Mouse (Mus musculus): ENCODE data around the gene Vash1. TPM values are rescaled to one million over a fixed set of nuclear protein-coding genes. Genes with fewer than 3 reads are reported as not detected.

The Vash1 gene
- polyA plus RNA-seq, 1 experiment from 2014 or later: 28.2 TPM

DNA sequence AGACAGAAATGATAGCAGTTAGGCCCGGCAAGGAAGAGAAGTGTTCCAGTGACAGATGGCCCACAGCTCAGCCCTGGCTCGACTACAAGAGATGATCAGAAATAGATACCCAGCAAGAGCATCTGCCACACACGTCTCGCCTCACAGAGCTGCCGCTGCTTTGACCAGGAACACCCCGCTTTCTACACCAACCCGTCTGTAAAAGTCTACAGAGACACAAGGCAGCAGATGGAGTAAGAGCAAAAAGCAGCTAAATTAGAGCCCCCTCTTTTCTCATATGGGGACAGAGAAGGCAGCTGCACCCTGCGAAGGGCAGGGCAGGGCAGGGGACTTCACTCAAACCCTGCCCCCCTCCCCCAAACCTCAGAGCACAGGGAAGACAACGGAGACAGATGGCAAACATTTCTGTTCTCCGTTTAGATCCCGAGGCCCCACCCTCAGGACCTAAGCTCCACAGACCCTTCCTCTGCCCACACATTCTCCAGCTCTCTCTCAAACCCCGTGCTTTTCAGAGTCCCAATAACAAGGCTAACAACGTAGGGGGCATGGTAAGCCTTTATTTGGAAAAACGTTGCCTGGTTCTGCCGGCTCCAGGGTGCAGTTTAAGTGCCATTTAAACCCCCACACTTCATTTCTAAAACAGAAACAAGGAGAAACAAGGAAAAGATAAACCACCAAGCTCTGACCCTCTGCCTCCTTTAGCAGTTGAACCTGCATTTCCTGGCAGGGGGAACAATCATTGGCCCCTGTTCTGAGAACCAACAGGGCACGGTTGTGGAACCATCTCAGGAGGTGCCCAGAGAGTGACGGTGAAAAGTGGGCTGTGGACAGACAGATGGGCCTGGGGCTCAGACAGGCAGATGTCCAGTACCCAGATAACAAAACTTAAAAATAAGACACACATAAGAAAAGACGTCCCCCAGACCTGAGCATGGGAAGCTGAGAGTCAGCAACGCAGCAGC is 21.7 kb downstream of the Vash1 start:
- H3K4me1 ChIP-seq: peaks cover 23% of the 10 kb centered on the region
- 26% methylated on average over 19 of the region's 19 CpGs for WGBS
- peak overlapping the region; percentile 69 for H3K27ac ChIP-seq (replicated peaks)
- no peak for ATAC-seq (ENCODE audit: low FRiP score)
- no peak overlapping the region for H3K4me2 ChIP-seq
- H3K9me3 ChIP-seq (replicated peaks): no peaks in the 10 kb centered on the region
- no peak overlapping the region for H3K9ac ChIP-seq (replicated peaks)
- H3K27me3 ChIP-seq (replicated peaks): no peaks in the 10 kb centered on the region
- H3K4me3 ChIP-seq (replicated peaks): no peak overlapping the region
- H3K36me3 ChIP-seq: peaks cover 26% of the 10 kb centered on the region

DNA sequence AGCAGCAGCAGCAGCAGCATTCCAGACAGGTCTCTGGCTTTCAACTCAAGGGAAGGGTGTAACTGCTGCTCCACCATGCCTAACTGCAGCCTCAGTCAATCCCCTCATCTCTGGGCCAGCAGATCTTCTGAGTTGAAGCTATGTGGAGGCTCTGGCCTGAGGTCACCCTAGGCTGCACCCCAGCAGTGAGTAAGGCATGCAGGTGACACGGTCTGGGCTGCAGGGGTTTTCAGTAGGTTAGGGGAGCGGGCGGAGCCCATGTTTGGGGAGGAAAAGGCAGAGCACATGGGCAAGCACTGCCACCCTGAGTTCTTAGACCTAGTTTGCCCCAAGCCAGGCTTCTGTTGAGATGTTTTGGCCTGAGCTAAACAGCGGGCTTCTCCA is 22.4 kb downstream of the Vash1 start:
- Histone ChIP-seq H3K9me3 (replicated peaks) (no peaks in the 10 kb centered on the region), H3K27me3 (replicated peaks) (no peaks in the 10 kb centered on the region)
- WGBS: 78% methylated on average over 4 of the region's 4 CpGs

DNA sequence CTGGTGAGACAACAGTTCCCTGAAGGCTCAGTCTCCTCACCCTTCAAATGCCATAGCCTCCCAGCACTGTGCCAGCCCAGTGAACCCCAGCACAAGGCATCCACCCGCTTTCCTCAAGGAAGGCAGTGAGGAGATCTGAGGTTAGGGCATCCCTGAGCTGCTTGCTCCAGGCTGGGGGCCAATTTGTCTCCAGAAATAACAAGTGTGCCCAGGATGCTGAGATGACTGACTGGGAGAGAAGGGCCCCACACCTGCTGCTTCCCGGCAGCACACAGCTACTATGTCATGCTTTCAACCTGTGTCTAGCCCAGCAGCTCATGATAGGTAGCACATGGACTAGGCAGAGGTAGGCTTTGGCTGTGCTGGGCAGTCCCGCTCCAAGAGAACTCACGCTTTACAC is 23.0 kb downstream of the Vash1 start:
- ATAC-seq (ENCODE audit: low FRiP score): no peak
- WGBS: 94% methylated on average over 4 of the region's 4 CpGs
- Histone ChIP-seq H3K36me3 (peaks cover 17% of the 10 kb centered on the region), H3K27me3 (replicated peaks) (no peaks in the 10 kb centered on the region), H3K4me2 (no peak overlapping the region), H3K9ac (replicated peaks) (no peak overlapping the region), H3K4me3 (replicated peaks) (no peak overlapping the region), H3K9me3 (replicated peaks) (no peaks in the 10 kb centered on the region), H3K27ac (replicated peaks) (0 out of 2 replicates have a peak overlapping the region, but pooled peaks have one; percentile 69), H3K4me1 (peaks cover 23% of the 10 kb centered on the region)

More for the DNA sequence above, 22.4 kb downstream of the Vash1 start:
- Histone ChIP-seq H3K9ac (replicated peaks) (no peak overlapping the region), H3K4me3 (replicated peaks) (no peak overlapping the region), H3K4me2 (no peak overlapping the region), H3K36me3 (peaks cover 22% of the 10 kb centered on the region), H3K27ac (replicated peaks) (peak overlapping the region; percentile 69), H3K4me1 (peaks cover 23% of the 10 kb centered on the region)
- no peak for ATAC-seq (ENCODE audit: low FRiP score)

DNA sequence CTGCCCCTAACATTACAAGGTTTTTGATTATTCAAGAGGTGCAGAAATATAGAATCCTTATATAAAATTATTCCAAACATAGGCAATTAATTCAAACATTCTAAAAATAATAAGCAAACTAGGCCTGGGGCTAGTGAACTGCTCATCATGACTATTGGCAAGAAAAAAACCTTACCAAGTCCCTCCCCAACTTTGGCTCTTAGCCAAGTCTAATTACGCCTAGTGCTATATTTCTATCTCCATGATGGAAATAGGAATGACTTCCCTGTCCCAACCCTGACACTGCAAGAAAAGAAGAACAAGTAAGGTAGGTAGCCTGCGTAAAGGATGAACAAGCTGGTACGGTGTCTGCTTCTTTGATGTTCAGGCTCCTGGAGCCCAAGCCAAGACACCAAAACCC is 24.2 kb downstream of the Vash1 start:
- Histone ChIP-seq H3K4me1 (peaks cover 23% of the 10 kb centered on the region), H3K27ac (replicated peaks) (no peak overlapping the region), H3K4me3 (replicated peaks) (no peak overlapping the region), H3K9me3 (replicated peaks) (no peaks in the 10 kb centered on the region), H3K4me2 (no peak overlapping the region), H3K36me3 (peaks cover 8% of the 10 kb centered on the region; the same call in 1 of the 2 replicates), H3K9ac (replicated peaks) (no peak overlapping the region), H3K27me3 (replicated peaks) (no peaks in the 10 kb centered on the region)
- ATAC-seq (ENCODE audit: low FRiP score): no peak
- WGBS: 85% methylated on average over 3 of the region's 3 CpGs

DNA sequence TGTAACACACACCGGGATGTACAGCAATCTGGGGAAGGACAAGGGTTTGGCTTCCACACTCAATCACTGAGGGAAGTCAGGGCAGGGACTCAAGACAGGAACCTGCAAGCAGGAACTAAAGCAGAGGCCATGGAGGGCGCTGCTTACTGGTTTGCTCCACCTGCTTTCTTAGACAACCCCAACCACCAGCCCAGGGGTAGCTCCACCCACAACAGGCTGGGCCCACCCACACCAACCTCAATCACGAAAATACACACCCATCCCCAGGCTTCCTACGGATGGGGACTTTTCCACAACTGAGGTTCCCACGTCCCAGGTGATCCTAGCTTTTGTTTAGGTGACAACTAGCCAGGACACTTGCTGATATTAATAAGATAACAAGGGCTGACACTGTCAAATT is 27.3 kb downstream of the Vash1 start:
- Histone ChIP-seq H3K27me3 (replicated peaks) (no peaks in the 10 kb centered on the region), H3K9me3 (replicated peaks) (no peaks in the 10 kb centered on the region), H3K4me3 (replicated peaks) (no peak overlapping the region), H3K9ac (replicated peaks) (no peak overlapping the region), H3K27ac (replicated peaks) (no peak overlapping the region), H3K4me1 (0 out of 2 replicates have a peak, but pooled peaks cover 1% of the 10 kb centered on the region), H3K36me3 (peaks cover 8% of the 10 kb centered on the region; the same call in 1 of the 2 replicates), H3K4me2 (no peak overlapping the region)
- WGBS: 88% methylated on average over 5 of the region's 5 CpGs
- ATAC-seq (ENCODE audit: low FRiP score): no peak

DNA sequence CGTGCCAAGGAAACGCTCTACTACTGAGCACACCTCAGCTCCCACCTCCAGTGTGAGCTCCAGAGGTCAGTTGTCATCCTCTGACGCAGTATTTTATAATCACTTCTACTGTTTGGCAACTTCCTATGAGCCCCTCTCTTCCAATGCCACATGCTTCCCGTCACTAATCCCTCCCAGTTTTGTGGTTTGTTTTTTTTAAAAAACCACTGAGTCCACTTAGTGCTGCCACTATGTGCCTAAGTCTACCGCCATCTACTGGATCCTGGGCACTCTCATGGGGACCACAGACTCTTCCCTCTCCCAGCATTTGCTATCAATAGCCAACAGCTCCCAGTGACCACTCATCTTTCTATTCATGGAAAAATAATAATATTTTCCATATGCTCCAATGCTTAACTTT is 35.5 kb downstream of the Vash1 start:
- 81% methylated on average over 5 of the region's 5 CpGs for WGBS
- H3K27ac ChIP-seq (replicated peaks): no peak overlapping the region
- no peak overlapping the region for H3K4me3 ChIP-seq (replicated peaks)
- H3K36me3 ChIP-seq: peaks cover 3% of the 10 kb centered on the region; the same call in 1 of the 2 replicates
- no peaks in the 10 kb centered on the region for H3K9me3 ChIP-seq (replicated peaks)
- ATAC-seq (ENCODE audit: low FRiP score): no peak
- no peak overlapping the region for H3K4me2 ChIP-seq
- H3K9ac ChIP-seq (replicated peaks): no peak overlapping the region
- no peaks in the 10 kb centered on the region for H3K27me3 ChIP-seq (replicated peaks)
- no peaks in the 10 kb centered on the region for H3K4me1 ChIP-seq

DNA sequence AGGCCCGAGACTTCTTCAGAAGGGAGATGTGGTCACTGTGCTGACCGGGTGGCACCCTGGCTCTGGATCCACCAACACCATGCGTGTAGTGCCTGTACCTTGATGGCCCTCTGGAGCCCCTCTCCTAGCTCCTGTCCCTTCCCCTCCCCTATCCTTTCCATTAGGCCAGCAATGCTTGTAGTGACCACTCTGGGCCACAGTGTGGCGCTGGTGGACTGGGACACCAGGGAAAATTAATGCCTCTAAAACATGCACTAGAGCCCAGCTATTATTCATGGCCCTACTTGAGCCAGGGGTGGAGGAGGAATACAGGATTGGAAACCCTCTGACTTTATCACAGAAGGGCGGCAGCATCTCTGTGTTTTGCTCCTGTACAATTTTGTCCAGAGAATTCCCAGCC is 36.9 kb downstream of the Vash1 start:
- no peaks in the 10 kb centered on the region for H3K4me1 ChIP-seq
- 56% methylated on average over 5 of the region's 5 CpGs for WGBS
- no peak overlapping the region for H3K9ac ChIP-seq (replicated peaks)
- no peak for ATAC-seq (ENCODE audit: low FRiP score)
- H3K4me2 ChIP-seq: no peak overlapping the region
- H3K4me3 ChIP-seq (replicated peaks): no peak overlapping the region
- no peaks in the 10 kb centered on the region for H3K9me3 ChIP-seq (replicated peaks)
- H3K27me3 ChIP-seq (replicated peaks): no peaks in the 10 kb centered on the region
- H3K27ac ChIP-seq (replicated peaks): no peak overlapping the region
- H3K36me3 ChIP-seq: peaks cover 6% of the 10 kb centered on the region; the same call in 1 of the 2 replicates

DNA sequence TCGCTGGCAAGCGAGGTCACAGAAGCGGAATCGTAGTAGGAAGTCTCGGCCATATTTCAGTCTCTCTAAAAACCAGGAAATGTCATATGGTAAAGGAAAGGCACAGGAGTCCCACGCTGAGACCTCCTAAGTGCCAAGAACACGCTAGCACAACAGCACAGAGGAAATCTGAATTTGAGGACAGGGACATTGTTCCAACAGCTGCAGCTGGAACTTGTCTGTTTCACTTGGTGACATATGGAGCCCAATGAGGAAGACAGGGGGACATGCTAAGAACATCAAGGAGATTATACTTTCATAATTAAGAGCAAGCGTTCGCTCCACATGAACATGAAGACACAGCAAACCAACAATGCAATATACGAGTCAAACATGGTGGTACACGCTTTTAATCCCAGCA is 38.5 kb downstream of the Vash1 start:
- no peak overlapping the region for H3K4me3 ChIP-seq (replicated peaks)
- H3K9me3 ChIP-seq (replicated peaks): no peaks in the 10 kb centered on the region
- no peak overlapping the region for H3K4me2 ChIP-seq
- 93% methylated on average over 11 of the region's 11 CpGs for WGBS
- no peaks in the 10 kb centered on the region; the same call in 1 of the 2 replicates for H3K4me1 ChIP-seq
- H3K27me3 ChIP-seq (replicated peaks): no peaks in the 10 kb centered on the region
- H3K27ac ChIP-seq (replicated peaks): no peak overlapping the region
- ATAC-seq (ENCODE audit: low FRiP score): no peak
- H3K36me3 ChIP-seq: peaks cover 7% of the 10 kb centered on the region; the same call in 1 of the 2 replicates
- no peak overlapping the region for H3K9ac ChIP-seq (replicated peaks)

DNA sequence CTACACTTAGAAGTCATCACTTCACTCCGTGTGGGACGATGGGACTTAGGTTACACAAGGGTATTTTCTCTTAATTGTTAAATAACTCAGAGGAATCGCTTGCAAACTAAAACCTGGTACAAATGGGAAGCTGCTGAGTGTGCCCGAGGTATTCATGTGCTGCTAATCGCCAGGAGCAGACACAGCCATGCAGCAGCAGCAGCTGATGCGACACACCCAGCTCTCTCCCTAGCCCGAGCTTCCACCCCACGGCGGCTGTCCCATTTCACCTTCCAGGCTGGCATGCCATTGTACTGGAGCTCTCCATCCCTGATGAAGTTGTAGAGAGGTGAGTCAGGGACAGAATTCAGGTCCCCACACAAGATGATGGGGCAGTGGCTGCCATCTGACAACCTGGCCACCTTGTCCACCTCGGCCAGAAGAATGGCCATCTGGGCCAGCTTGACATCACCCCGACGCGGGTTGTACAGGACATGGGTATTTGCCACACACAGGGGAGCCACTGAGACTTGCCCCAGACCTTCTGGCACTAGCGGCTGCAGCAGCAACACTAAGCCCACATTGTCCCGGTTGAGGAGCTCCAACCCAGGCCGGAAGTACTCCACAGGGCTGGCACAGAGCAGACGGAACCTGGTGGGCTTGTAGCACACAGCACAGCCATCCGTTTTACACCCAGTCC is 41.6 kb downstream of the Vash1 start:
- Histone ChIP-seq H3K4me3 (replicated peaks) (no peak overlapping the region), H3K27ac (replicated peaks) (no peak overlapping the region), H3K9me3 (replicated peaks) (no peaks in the 10 kb centered on the region), H3K36me3 (peaks cover 10% of the 10 kb centered on the region; the same call in 1 of the 2 replicates), H3K4me2 (no peak overlapping the region), H3K27me3 (replicated peaks) (no peaks in the 10 kb centered on the region), H3K9ac (replicated peaks) (no peak overlapping the region), H3K4me1 (peaks cover 10% of the 10 kb centered on the region)
- WGBS: 88% methylated on average over 18 of the region's 18 CpGs
- no peak for ATAC-seq (ENCODE audit: low FRiP score)

DNA sequence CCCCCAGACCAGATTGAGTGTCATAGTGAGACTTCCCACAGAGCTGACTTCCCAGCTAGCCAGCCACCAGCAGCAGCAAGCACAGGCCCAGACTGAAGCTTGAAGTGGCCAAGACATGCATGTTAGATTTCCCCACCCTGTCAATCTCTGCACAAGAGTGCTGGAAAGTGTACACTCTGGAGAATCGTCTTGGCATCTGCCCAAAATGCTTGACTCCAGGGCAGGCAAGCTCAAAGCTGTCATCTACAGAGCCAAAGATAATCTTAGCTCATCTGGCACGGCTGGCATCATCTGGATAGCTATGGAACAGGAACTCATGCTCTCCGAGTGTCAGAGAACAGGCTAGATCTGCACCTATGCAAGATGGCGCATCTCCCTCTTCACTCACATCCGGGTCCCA is 43.0 kb downstream of the Vash1 start:
- peaks cover 15% of the 10 kb centered on the region for H3K4me1 ChIP-seq
- H3K9ac ChIP-seq (replicated peaks): no peak overlapping the region
- no peaks in the 10 kb centered on the region for H3K9me3 ChIP-seq (replicated peaks)
- WGBS: 83% methylated on average over 5 of the region's 5 CpGs
- H3K36me3 ChIP-seq: peaks cover 10% of the 10 kb centered on the region; the same call in 1 of the 2 replicates
- no peak for ATAC-seq (ENCODE audit: low FRiP score)
- no peak overlapping the region for H3K4me2 ChIP-seq
- H3K27ac ChIP-seq (replicated peaks): no peak overlapping the region
- H3K4me3 ChIP-seq (replicated peaks): no peak overlapping the region
- H3K27me3 ChIP-seq (replicated peaks): no peaks in the 10 kb centered on the region

DNA sequence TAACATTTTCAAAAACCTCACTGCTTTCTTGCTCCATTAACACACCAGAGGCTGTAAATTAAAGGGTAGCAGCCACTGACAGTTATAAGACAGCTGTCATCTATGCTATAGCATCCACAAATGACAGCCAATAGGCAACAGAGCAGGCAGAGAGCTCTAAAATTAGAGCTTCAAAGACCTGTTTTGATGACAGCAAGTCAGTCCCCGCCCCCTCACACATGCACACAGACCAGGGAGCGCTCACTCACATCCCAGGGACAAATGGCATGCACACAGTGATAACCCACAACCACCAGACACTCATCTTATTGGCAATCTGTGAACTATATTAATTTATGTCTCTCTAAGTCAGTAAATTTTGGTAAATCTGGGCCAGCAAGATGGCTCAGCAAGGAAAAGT is 45.8 kb downstream of the Vash1 start:
- Histone ChIP-seq H3K9me3 (replicated peaks) (no peaks in the 10 kb centered on the region), H3K36me3 (peaks cover 7% of the 10 kb centered on the region; the same call in 1 of the 2 replicates), H3K27ac (replicated peaks) (no peak overlapping the region), H3K27me3 (replicated peaks) (no peaks in the 10 kb centered on the region), H3K9ac (replicated peaks) (no peak overlapping the region), H3K4me1 (peaks cover 15% of the 10 kb centered on the region), H3K4me3 (replicated peaks) (no peak overlapping the region), H3K4me2 (no peak overlapping the region)
- no peak for ATAC-seq (ENCODE audit: low FRiP score)
- WGBS: 85% methylated on average over 2 of the region's 2 CpGs

All from neural tube, embryonic 15.5 days (tissue).